Mouse (Mus musculus) brain, embryonic 14.5 days (tissue): ENCODE results near the gene Atxn1l.

Experiments
- CTCF ChIP-seq: fragments of 200-500 bp; IDR thresholded peaks from 2 replicates; pipeline ENCODE4 v1.5.1; 2012; ENCODE audit warnings: inconsistent platforms, mild to moderate bottlenecking, moderate library complexity, borderline replicate concordance; ENCODE audit not compliant: insufficient read depth, insufficient read length; ENCODE audit errors: extremely low read depth
- POLR2A ChIP-seq: fragments of 200-500 bp; IDR thresholded peaks from 2 replicates; pipeline ENCODE4 v1.6.1; 2012; ENCODE audit warnings: mild to moderate bottlenecking, inconsistent platforms, borderline replicate concordance; ENCODE audit not compliant: poor library complexity, insufficient read depth, insufficient read length, severe bottlenecking; ENCODE audit errors: extremely low read depth

DNA sequence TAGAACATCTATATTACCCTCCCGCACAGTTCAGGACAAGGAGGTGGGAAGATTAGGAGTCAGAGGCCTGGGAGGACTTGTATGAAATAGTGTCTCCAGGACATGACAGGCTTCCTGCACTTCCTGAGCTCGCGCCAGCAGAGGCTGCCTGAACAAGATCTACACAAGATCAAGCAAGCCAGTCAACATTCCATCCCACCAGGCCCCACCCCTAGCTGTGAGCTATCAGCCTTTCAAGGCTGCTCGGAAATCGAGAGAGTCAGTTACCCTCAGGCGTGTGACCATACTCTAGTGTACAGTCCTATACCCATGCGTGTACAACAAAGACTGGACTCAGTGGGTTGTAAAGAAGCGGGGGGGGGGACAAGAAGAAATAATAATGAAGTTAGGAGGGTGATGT, 17.2 kb upstream of the Atxn1l start:
- TF ChIP-seq CTCF (no peak), POLR2A (no peak)
